Mouse (Mus musculus) intestine, postnatal 0 days (tissue): Measurements from ENCODE around the gene Efcab9. TPM values are rescaled to one million over a fixed set of nuclear protein-coding genes. Genes with fewer than 3 reads are reported as not detected.

Experiments used
- ATAC-seq: fragments of 200-750 bp; cut with Nextera tagmentation; 2 replicates; pipeline ENCODE4 v1.8.0; 2017; ENCODE audit warnings: mild to moderate bottlenecking, moderate TSS enrichment, moderate library complexity
- H3K27ac ChIP-seq: fragments of 300-500 bp; sonication (generic); 2 replicates; pipeline ENCODE4 v1.5.1; 2014; ENCODE audit warnings: mild to moderate bottlenecking, low read depth, low read length, moderate library complexity
- H3K27me3 ChIP-seq: fragments of 300-500 bp; sonication (generic); replicated peaks from 2 replicates; pipeline ENCODE4 v1.6.1; 2014; ENCODE audit warnings: low read length, mixed read lengths; ENCODE audit not compliant: control insufficient read depth, insufficient read depth
- H3K36me3 ChIP-seq: fragments of 300-500 bp; sonication (generic); 2 replicates; pipeline ENCODE4 v1.6.1; 2014; ENCODE audit warnings: mild to moderate bottlenecking, moderate library complexity; ENCODE audit not compliant: control insufficient read depth, insufficient read depth
- H3K4me1 ChIP-seq: fragments of 300-500 bp; sonication (generic); replicated peaks from 2 replicates; pipeline ENCODE4 v1.6.1; 2014; ENCODE audit warnings: antibody characterized with exemption, low read length, mixed read lengths; ENCODE audit not compliant: control insufficient read depth, insufficient read depth
- H3K4me2 ChIP-seq: fragments of 300-500 bp; sonication (generic); replicated peaks from 2 replicates; pipeline ENCODE4 v1.6.1; 2014; ENCODE audit warnings: low read depth, mild to moderate bottlenecking, moderate library complexity
- H3K4me3 ChIP-seq: fragments of 300-500 bp; sonication (generic); 2 replicates; pipeline ENCODE4 v1.5.1; 2014; ENCODE audit warnings: low read depth, low read length
- H3K9ac ChIP-seq: fragments of 300-500 bp; sonication (generic); 2 replicates; pipeline ENCODE4 v1.6.1; 2014; ENCODE audit warnings: mild to moderate bottlenecking, low read depth, low read length
- H3K9me3 ChIP-seq: fragments of 300-500 bp; sonication (generic); 2 replicates; pipeline ENCODE4 v1.6.1; 2016; ENCODE audit warnings: mixed run types; ENCODE audit not compliant: control insufficient read depth
- CTCF ChIP-seq: sonication (generic); IDR thresholded peaks from 2 replicates; pipeline ENCODE4 v1.5.1; 2016; ENCODE audit warnings: low read depth, mild to moderate bottlenecking, control low read depth, antibody characterized with exemption, moderate library complexity
- WGBS: fragments of 180-500 bp; shearing (Covaris S2); extraction: QIAGEN DNeasy Blood & Tissue Kit; methylation state at CpG from one replicate; pipeline ENCODE4 v1.1.7; 2014; 5-methylcytosine and 5-hydroxymethylcytosine counted together
- polyA plus RNA-seq: library from polyadenylated mRNA; unstranded; fragments of >200 nt; fragmentation: Nextera tagmentation; extraction: Ambion mirVana; gene quantifications from 2 replicates; pipeline ENCODE4 v1.2.1, GENCODE M21; 2015

The Efcab9 gene
- polyA plus RNA-seq, 1 experiment from 2014 or later, result 0.21 TPM

DNA sequence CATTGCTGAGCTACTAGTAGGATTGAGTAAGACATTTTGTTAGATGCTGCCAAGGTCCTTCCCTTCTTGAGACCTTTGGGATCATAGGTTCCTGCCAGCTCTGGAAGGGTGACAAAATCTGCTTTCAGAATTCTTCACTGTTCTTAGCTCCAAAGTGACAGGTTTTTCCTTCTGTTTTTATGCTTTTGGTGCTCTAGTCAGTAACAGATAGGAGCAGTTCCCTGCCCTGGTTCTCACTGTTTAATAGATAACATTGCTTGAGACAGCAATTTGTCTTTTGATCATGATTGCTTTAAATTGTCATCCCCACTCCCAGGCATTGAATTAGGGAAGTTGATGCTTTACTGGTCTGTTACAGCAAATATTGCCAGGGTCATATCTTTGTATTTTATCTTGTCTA, 38.6 kb downstream of the Efcab9 start:
- no peak overlapping the region for H3K4me2 ChIP-seq
- H3K4me3 ChIP-seq, result no peak overlapping the region
- no peak for ATAC-seq
- no peak for TF ChIP-seq CTCF
- H3K27ac ChIP-seq, result no peak overlapping the region
- H3K9ac ChIP-seq, result no peak overlapping the region
- no peaks in the 10 kb centered on the region for H3K27me3 ChIP-seq
- 0 out of 2 replicates have a peak, but pooled peaks cover 5% of the 10 kb centered on the region for H3K4me1 ChIP-seq
- H3K9me3 ChIP-seq, result no peaks in the 10 kb centered on the region
- no peaks in the 10 kb centered on the region for H3K36me3 ChIP-seq

DNA sequence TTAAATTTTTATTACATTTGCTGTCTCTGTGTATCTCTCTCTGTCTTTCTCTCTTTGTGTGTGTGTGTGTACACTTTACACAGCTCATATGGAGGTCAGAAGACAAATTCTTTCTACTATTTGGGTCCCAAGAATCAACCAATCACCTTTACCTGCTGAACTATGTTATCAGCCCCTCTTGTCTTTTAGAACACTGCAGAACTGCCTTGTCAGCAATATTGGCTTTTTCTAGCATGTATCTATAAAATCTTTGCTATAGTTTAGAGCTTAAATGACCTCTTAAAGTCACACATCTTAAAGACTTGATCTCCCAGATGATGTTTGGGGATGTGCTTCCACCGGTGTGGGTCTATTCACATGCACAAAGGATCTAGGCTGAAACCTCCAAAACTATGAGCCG, 40.8 kb downstream of the Efcab9 start:
- H3K27me3 ChIP-seq, result no peaks in the 10 kb centered on the region
- no peak for TF ChIP-seq CTCF
- H3K36me3 ChIP-seq, result no peaks in the 10 kb centered on the region
- no peak overlapping the region for H3K4me2 ChIP-seq
- no peak overlapping the region for H3K9ac ChIP-seq
- H3K4me1 ChIP-seq, result 0 out of 2 replicates have a peak, but pooled peaks cover 5% of the 10 kb centered on the region
- ATAC-seq, result no peak
- no peak overlapping the region for H3K27ac ChIP-seq
- no peak overlapping the region for H3K4me3 ChIP-seq
- WGBS, result 97% methylated on average over 2 of the region's 2 CpGs
- H3K9me3 ChIP-seq, result no peaks in the 10 kb centered on the region

DNA sequence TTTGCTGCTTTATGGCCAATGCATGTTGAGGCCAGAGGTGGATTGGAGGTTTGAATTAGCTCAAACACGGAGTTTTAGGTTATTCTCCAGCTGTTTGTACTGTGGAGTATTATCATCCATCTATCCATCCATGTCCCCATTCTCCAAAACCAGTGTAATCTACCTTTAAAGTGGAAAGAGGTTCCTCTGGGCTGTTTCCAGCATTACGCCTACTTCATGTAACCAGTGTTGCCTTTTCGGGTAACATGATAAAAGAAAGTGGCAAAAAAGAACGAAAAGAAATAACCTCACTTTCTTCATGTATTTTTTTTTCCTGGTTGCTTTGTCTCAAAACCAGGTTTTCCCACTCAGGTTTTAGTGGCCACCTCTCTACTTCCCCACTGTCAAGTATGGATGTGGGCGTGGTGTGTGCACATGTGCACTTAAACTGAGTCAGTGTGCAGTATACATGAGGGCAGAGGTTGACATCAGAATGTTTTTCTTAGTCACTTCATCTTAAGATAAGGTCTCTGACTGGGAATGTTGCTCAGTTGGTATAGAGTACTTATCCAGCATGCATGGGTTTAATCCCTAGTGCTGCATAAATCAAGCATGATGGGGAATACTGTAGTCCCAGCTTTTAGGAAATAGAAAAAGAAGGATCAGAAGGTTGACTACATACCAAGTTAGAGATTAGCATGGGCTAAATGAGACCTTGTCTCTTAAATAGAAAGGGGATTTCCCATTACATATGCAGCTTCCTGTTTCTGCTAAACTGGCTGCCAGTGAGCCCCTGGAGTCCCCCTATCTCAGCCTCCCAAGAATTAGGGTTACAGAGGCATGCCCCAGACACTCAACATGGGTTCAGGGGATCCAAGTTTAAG, 42.8 kb downstream of the Efcab9 start:
- 75% methylated on average over 5 of the region's 5 CpGs for WGBS
- no peak for TF ChIP-seq CTCF
- ATAC-seq, result no peak
- Histone ChIP-seq H3K27ac (no peak overlapping the region), H3K36me3 (no peaks in the 10 kb centered on the region), H3K4me3 (no peak overlapping the region), H3K27me3 (no peaks in the 10 kb centered on the region), H3K9ac (no peak overlapping the region), H3K4me1 (0 out of 2 replicates have a peak, but pooled peaks cover 5% of the 10 kb centered on the region), H3K9me3 (no peaks in the 10 kb centered on the region), H3K4me2 (no peak overlapping the region)

DNA sequence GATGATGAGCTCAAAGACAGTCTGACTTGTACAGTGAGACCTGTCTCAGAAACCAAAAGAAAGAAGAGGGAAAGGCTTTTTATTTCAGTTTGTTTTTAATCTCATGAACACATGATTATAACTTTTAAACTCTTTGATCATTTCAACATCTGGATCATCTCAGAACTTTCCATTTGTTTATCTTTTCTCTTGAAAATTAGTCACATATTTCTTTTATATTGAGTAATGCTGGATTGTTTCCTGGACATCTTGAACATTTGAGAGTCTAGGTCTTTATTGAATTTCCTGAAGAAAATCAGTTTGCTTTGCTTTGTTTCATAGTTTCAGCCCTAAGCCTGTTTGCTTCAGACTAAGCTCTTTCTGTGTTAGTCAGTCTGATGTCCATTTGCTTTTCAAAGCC, 43.5 kb downstream of the Efcab9 start:
- no peaks in the 10 kb centered on the region for H3K27me3 ChIP-seq
- 0 out of 2 replicates have a peak, but pooled peaks cover 5% of the 10 kb centered on the region for H3K4me1 ChIP-seq
- H3K4me3 ChIP-seq, result no peak overlapping the region
- no peaks in the 10 kb centered on the region for H3K36me3 ChIP-seq
- no peak for TF ChIP-seq CTCF
- H3K9ac ChIP-seq, result no peak overlapping the region
- H3K27ac ChIP-seq, result no peak overlapping the region
- H3K4me2 ChIP-seq, result no peak overlapping the region
- ATAC-seq, result no peak
- H3K9me3 ChIP-seq, result no peaks in the 10 kb centered on the region

DNA sequence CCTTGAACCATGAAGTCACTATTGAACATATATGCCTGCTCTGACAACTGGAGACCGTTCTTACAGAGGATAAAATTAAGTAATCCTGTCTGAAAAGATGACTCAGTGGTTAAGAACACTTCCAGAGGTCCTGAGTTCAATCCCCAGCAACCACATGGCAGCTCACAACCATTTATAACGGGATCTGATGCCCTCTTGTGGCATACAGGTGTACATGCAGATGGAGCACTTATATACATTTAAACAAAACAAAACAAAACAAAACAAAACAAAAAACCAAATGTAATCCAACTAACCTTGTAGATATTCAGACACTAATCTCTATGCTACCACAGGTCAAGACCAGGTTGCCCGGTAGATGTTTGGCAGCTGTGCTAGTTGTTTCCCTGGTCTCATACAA, 44.4 kb downstream of the Efcab9 start:
- H3K36me3 ChIP-seq, result no peaks in the 10 kb centered on the region
- WGBS, result 89% methylated on average over 3 of the region's 3 CpGs
- no peak for ATAC-seq
- H3K4me3 ChIP-seq, result no peak overlapping the region
- no peaks in the 10 kb centered on the region for H3K9me3 ChIP-seq
- TF ChIP-seq CTCF, result peak; percentile 52
- 0 out of 2 replicates have a peak, but pooled peaks cover 5% of the 10 kb centered on the region for H3K4me1 ChIP-seq
- no peak overlapping the region for H3K9ac ChIP-seq
- H3K27ac ChIP-seq, result no peak overlapping the region
- H3K27me3 ChIP-seq, result no peaks in the 10 kb centered on the region
- H3K4me2 ChIP-seq, result no peak overlapping the region

DNA sequence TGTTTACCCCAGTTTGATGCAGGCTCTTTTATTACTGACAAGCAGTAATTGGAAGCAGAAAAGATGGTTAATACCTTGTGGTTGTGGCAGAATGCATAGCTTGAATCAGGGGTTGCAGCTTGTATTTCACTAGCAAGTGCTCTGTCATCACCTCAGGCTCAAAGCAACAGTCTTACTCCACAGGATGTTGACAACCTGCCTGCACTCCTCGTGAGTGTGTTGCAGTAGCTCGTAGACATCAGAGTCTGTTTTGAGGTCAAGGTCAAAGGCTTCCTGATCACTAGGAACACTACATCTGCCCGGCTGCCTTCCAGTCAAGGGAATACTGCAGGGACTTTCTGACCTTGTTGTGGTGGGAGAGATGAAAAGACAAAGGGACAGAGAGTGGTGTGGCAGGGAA, 45.3 kb downstream of the Efcab9 start:
- no peaks in the 10 kb centered on the region for H3K9me3 ChIP-seq
- 0 out of 2 replicates have a peak, but pooled peaks cover 5% of the 10 kb centered on the region for H3K4me1 ChIP-seq
- H3K27ac ChIP-seq, result no peak overlapping the region
- H3K4me3 ChIP-seq, result no peak overlapping the region
- 55% methylated on average over 3 of the region's 3 CpGs for WGBS
- no peak for ATAC-seq
- no peak overlapping the region for H3K9ac ChIP-seq
- H3K27me3 ChIP-seq, result no peaks in the 10 kb centered on the region
- no peak for TF ChIP-seq CTCF
- no peak overlapping the region for H3K4me2 ChIP-seq
- H3K36me3 ChIP-seq, result no peaks in the 10 kb centered on the region
